Mouse (Mus musculus): ENCODE measurements at regions not wholly inside any gene's neighbourhood (a gene's known extent, or its start where the extent isn't known, plus 50 kb on each side); places are given as distances from the start of the nearest gene placed in this dataset.
A peak's percentile ranks its signal among the peaks of the same experiment; 100 is the strongest.
"Not testable (repeated sequence)": the region's sequence is repeated elsewhere in the genome, so short reads cannot be mapped to it uniquely, and the experiment has no call there.

GRCm38 (mm10) chr13:75295818-75296217 lies 206.2 kb downstream of the Pcsk1 start:
- no peak for TF ChIP-seq CTCF (IDR thresholded peaks at IDR 0.05)
- intact Hi-C loops (cut with DNase I), result no loop called here
- H3K4me3 ChIP-seq, result no peak overlapping the region
- H3K27ac ChIP-seq, result no peak overlapping the region
- peak; percentile 10 for DNase-seq

- intact Hi-C loops (cut with DNase I), result no loop called here
- no peak for DNase-seq
- Histone ChIP-seq H3K4me3 (no peak overlapping the region), H3K27ac (no peak overlapping the region)
- TF ChIP-seq CTCF (IDR thresholded peaks at IDR 0.05), result no peak
Observed at GRCm38 (mm10) chr13:75319780-75320179, 230.2 kb downstream of the Pcsk1 start.

GRCm38 (mm10) chr13:75320239-75320638 lies 230.6 kb downstream of the Pcsk1 start:
- intact Hi-C loops (cut with DNase I), result no loop called here
- H3K4me3 ChIP-seq, result no peak overlapping the region
- no peak for DNase-seq
- H3K27ac ChIP-seq, result no peak overlapping the region
- no peak for TF ChIP-seq CTCF (IDR thresholded peaks at IDR 0.05)

DNA sequence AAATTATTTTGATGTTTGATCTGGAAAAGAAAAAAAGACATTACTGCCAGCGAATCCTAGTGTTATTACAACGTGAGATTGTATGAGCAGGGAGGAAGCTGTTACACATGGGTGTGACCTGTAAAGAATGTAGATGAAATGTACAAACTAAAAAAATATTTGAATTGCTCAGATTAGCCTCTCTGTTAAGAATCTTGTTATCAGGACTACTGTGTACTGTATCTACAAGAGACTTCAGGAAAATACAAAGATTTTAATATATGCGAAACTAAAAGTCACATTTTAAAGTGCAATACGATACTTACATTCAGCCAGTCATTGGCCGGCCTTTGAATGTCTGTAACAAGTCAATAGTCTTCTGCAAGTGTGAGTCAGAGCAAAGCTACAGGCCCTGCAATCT lies 247.4 kb downstream of the Pcsk1 start:
- no peak overlapping the region for H3K27ac ChIP-seq
- intact Hi-C loops (cut with DNase I), result no loop called here
- no peak for DNase-seq
- TF ChIP-seq CTCF (IDR thresholded peaks at IDR 0.05), result no peak
- H3K4me3 ChIP-seq, result no peak overlapping the region

- intact Hi-C loops (cut with DNase I), result no loop called here
- H3K27ac ChIP-seq, result no peak overlapping the region
- no peak overlapping the region for H3K4me3 ChIP-seq
- DNase-seq, result no peak
- no peak for TF ChIP-seq CTCF (IDR thresholded peaks at IDR 0.05)
Observed at GRCm38 (mm10) chr13:75343422-75343821, 253.8 kb downstream of the Pcsk1 start.

DNA sequence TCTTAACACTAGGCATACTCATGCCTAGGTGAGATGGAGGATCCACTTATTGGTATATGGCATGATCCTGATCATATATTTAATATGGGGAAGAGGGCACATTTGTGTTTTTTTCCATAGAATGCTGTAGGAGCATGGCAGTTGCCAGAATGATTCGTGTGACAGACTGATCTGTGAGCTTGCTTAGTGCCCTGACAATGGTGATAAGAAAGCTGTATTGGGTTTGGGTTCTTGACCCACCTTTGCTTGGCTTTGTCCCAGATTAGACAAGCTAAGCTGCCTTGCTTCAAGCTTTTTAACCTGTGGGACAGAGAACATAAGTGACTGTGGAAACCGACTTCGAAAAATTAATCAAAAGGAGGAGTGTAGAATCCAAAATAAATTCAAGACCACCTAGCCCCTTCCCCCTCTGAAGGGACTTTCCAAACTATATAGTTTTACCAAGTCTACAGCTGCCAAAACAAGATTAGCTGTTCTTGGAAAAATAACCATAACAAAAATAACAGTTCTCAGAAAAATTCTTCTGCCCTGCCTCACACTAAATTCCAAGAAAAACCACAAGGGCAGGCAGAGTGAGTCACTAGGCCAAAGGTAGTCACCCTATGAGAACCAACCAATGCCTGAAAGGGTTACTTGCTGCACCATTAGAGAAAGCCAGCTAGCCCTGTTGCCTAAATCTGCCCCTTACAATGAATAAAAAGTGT lies 277.2 kb downstream of the Pcsk1 start:
- no peak for DNase-seq
- TF ChIP-seq CTCF (IDR thresholded peaks at IDR 0.05), result no peak
- Histone ChIP-seq H3K27ac (no peak overlapping the region), H3K4me3 (no peak overlapping the region)
- intact Hi-C loops (cut with DNase I), result no loop called here

DNA sequence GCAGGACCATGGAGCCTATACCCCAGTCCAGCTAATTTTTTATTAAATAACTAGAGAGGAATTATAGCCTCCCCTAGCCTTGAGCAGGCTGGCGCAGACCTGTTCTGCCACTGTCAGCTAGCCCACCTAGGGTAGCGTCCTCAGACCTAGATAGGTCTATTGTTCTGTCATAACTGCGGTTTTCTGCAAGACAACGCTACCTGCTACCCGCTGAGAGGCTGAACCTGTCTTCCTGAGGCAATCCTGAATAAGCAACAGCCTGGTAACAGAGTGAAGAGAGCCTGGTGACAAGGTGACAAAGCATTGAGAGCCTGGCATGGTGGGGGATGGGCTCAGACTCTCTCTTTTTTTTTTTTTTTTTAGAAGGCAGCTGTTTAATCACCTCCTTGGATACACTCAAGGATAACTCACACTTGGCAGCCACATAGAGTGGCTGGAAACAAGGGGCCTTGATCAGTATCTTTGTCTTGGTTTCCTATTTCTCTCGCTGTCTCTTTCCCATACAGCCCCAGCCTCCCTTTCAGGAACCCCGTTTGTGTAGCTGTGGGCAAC lies 278.7 kb downstream of the Pcsk1 start:
- no peak overlapping the region for H3K4me3 ChIP-seq
- H3K27ac ChIP-seq, result no peak overlapping the region
- DNase-seq, result no peak
- TF ChIP-seq CTCF (IDR thresholded peaks at IDR 0.05), result no peak
- intact Hi-C loops (cut with DNase I), result no loop called here

GRCm38 (mm10) chr13:75377100-75377499 lies 287.5 kb downstream of the Pcsk1 start:
- H3K4me3 ChIP-seq; DNase-seq; intact Hi-C loops (cut with DNase I); H3K27ac ChIP-seq: not testable (repeated sequence)

DNA sequence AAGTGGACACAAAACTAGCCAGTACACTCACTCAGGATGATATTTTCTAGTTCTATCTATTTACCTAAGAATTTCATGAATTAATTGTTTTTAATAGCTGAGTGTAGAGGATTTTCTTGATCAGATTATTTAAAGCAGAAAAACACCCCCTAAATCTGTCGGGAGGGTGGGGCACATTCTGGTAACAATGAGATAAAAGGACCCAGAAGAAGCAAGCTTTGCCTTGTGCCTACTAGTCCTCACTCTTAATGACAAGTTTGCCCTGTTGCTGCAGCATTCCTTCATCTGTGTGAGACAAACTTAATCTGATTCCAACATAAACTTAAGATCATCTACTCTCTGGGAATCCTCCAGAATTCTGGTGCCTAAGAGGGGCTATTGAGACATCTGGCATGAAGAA lies 288.1 kb downstream of the Pcsk1 start:
- intact Hi-C loops (cut with DNase I), result no loop called here
- Histone ChIP-seq H3K27ac (no peak overlapping the region), H3K4me3 (no peak overlapping the region)
- no peak for DNase-seq
- no peak for TF ChIP-seq CTCF (IDR thresholded peaks at IDR 0.05)

GRCm38 (mm10) chr13:75384631-75385340 lies 295.2 kb downstream of the Pcsk1 start:
- no peak for TF ChIP-seq CTCF (IDR thresholded peaks at IDR 0.05)
- DNase-seq, result no peak
- intact Hi-C loops (cut with DNase I), result no loop called here
- Histone ChIP-seq H3K27ac (no peak overlapping the region), H3K4me3 (no peak overlapping the region)

DNA sequence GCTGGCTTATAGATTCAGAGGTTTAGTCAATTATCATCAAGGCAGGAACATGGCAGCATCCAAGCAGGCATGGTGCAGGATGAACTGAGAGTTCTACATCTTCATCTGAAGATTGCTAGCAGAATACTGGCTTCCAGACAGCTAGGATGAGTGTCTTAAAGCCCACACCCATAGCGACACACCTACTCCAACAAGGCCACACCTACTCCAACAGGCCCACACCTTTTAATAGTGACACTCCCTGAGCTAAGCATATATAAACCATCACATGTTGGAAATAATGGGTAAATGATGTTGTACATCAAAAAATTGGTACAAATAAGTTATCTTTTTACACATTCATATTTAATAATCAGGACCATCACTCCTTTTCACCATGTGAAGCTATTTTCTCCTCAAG lies 299.6 kb downstream of the Pcsk1 start:
- H3K4me3 ChIP-seq, result no peak overlapping the region
- no peak for TF ChIP-seq CTCF (IDR thresholded peaks at IDR 0.05)
- DNase-seq, result no peak
- intact Hi-C loops (cut with DNase I), result no loop called here
- H3K27ac ChIP-seq, result no peak overlapping the region

DNA sequence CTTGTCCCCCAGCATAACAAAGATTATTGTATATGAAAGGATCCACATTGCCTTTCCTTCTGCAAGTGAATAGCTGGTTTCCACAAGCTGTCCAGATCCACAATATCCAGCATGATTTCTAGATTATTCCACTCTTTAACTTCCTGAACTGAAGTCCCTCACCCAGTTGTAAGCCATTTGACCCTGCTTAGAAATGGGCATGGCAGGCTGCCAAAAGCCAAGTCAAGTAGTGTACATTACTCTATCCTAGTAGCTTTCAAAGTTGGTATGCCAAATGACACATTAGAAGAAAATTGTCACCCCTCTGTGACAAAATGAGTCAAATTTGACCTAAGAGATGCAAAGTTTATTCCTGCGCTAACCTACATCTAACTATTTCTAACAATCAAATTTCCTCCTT lies 300.6 kb downstream of the Pcsk1 start:
- TF ChIP-seq CTCF (IDR thresholded peaks at IDR 0.05), result no peak
- intact Hi-C loops (cut with DNase I), result no loop called here
- DNase-seq, result no peak
- Histone ChIP-seq H3K4me3 (no peak overlapping the region), H3K27ac (no peak overlapping the region)

DNA sequence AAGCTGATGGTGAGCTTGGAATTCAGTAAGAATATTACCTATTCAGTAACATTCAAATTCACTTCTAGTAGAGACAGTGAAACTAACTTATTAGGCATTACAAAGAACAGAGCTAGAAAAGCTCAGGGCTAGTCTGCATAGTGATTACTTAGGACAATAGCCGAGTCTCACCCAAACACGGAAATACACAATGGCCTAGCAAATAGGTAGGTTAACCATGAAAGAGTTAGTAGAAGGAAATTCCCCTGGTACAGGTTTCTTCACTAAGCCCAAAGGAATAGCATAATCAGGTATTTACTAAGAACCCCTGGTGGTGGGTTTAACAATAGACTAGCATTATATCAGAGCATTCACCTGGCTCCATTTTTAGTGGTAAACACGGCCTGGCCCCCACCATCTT lies 306.7 kb upstream of the Ell2 start:
- DNase-seq; H3K4me3 ChIP-seq; H3K27ac ChIP-seq; intact Hi-C loops (cut with DNase I): not testable (repeated sequence)

GRCm38 (mm10) chr13:75420726-75421125 lies 285.8 kb upstream of the Ell2 start:
- Histone ChIP-seq H3K4me3 (no peak overlapping the region), H3K27ac (no peak overlapping the region)
- no peak for TF ChIP-seq CTCF (IDR thresholded peaks at IDR 0.05)
- no peak for DNase-seq
- intact Hi-C loops (cut with DNase I), result no loop called here

Measured in gastrocnemius, adult 2 months (tissue).